Mouse (Mus musculus): ENCODE measurements around the gene Ankrd33b.

DNA sequence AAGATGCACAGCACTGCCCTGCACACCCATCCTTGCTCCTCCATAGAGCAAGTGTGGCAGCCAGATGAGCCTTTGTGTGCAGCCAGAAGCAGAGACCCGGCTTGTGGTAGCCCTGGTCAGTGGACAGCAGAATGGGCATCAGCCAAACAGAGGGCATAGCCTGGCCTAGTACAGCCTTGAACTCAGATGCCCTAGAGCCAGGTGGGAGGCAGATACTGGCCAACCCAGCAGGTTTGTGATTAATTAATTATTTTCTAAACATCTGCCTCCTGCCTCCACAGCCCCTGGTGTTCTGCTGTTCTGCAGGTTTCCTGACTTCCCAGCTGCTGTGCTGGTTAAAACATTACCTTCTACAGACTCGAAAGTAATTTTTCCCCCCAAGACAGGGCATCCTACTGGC is 88.4 kb downstream of the Ankrd33b start:
- TF ChIP-seq CTCF (IDR thresholded peaks at IDR 0.05; ENCODE audit: low read depth) (no peak), EP300 (IDR thresholded peaks at IDR 0.05; ENCODE audit: low read depth) (no peak)

Data from liver, postnatal 0 days (tissue).